Mouse (Mus musculus): Measurements from ENCODE around the gene Mid1. TPM values are rescaled to one million over a fixed set of nuclear protein-coding genes. Genes with fewer than 3 reads are reported as not detected.
"Not testable (repeated sequence)": the region's sequence is repeated elsewhere in the genome, so short reads cannot be mapped to it uniquely, and the experiment has no call there.

Mid1 gene
- polyA plus RNA-seq, 1 experiment, result 6.9 TPM

DNA sequence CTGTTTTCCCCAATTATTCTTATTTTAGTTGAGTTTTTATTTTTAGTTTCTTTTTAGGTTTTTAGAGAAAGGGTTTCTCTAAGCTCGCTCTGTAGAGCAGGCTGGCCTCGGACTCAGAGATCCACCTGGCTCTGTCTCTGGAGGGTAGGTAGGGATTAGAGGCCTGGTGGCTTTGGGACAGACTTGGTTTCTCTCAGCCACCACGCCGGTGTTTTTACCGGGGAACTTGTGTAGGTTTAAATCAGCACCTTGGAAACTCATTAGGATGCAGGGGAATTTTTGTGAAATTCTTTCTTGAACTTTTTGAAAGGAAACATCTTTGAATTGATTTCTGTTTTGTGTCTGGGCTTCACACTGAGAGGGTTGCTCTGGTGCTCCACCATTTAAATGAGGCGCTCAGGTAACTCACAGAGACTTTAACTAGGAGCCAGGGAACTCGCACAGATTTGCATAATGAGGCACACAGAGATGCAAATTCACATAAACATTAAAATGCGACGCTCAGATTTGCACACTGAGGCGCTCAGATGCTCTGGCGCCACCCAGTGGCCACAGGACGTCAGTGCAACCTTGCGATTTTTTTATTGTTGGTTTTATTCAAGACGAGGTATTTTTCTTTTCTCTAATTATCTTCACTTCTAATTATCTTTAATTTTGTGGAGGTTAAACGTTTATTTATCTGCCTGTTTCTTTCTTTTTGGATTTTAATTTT is 336.9 kb downstream of the Mid1 start:
- H3K27ac ChIP-seq (replicated peaks; ENCODE audit: low read depth, low read length); H3K4me1 ChIP-seq (ENCODE audit: control insufficient read depth, insufficient read depth, insufficient read length, low read length); H3K4me3 ChIP-seq (ENCODE audit: insufficient read depth, low read depth, low read length): not testable (repeated sequence)

Other genes starting within 250 kb of the Mid1 start
- not detected in 2 replicates for gene 4933400A11Rik, start 94.4 kb downstream of the Mid1 start, polyA plus RNA-seq (2012; ENCODE audit: insufficient read depth, insufficient read length, missing spikeins)

All from brown adipose tissue, adult 24 weeks (tissue).